Mouse (Mus musculus) c-Kit-negative CD71-positive TER-119-positive erythroid progenitor cells, embryonic 14.5 days (primary cell): ENCODE results near the gene Rab11fip5.

Experiments used
- DNase-seq: peaks from one replicate; pipeline ENCODE4 v3.0.0-alpha.2; 2013; ENCODE audit warnings: low read depth, low spot score

The Rab11fip5 gene

GRCm38 (mm10) chr6:85314064-85314798 lies 60.2 kb downstream of the Rab11fip5 start:
- DNase-seq: no peak

- DNase-seq: no peak
These were observed 66.5 kb downstream of the Rab11fip5 start for GRCm38 (mm10) chr6:85307894-85308293.

GRCm38 (mm10) chr6:85306375-85306774 lies 68.1 kb downstream of the Rab11fip5 start:
- DNase-seq: no peak

GRCm38 (mm10) chr6:85305826-85306225 lies 68.6 kb downstream of the Rab11fip5 start:
- DNase-seq: no peak

GRCm38 (mm10) chr6:85304966-85305365 lies 69.5 kb downstream of the Rab11fip5 start:
- no peak for DNase-seq

- no peak for DNase-seq
These were observed 71.9 kb downstream of the Rab11fip5 start for GRCm38 (mm10) chr6:85302326-85303055.

- DNase-seq: no peak
These were observed 78.9 kb downstream of the Rab11fip5 start for GRCm38 (mm10) chr6:85295384-85296167.

GRCm38 (mm10) chr6:85294004-85294379 lies 80.4 kb downstream of the Rab11fip5 start:
- DNase-seq: no peak

GRCm38 (mm10) chr6:85293255-85294003 lies 81.0 kb downstream of the Rab11fip5 start:
- no peak for DNase-seq

- DNase-seq: no peak
These were observed 83.3 kb downstream of the Rab11fip5 start for GRCm38 (mm10) chr6:85290869-85291824.

GRCm38 (mm10) chr6:85288193-85288857 lies 86.1 kb downstream of the Rab11fip5 start:
- DNase-seq: no peak

- no peak for DNase-seq
These were observed 88.0 kb downstream of the Rab11fip5 start for GRCm38 (mm10) chr6:85286283-85287047.
